Mouse (Mus musculus) right cerebral cortex, adult 2 months (tissue): ENCODE measurements around the gene Wipf3.

Experiments used
- DNase-seq, 2 experiments: peaks; one replicate each; pipeline ENCODE4 v3.0.0; 2021 to 2022; ENCODE audit warnings: low spot score in 2 of 2

Gene Wipf3

GRCm38 (mm10) chr6:54475926-54476667 is 46.7 kb downstream of the Wipf3 start:
- DNase-seq = peak; percentile 70 to 74

- peak; percentile 36 to 40 for DNase-seq
These were observed 49.4 kb downstream of the Wipf3 start for GRCm38 (mm10) chr6:54478646-54479324.

DNA sequence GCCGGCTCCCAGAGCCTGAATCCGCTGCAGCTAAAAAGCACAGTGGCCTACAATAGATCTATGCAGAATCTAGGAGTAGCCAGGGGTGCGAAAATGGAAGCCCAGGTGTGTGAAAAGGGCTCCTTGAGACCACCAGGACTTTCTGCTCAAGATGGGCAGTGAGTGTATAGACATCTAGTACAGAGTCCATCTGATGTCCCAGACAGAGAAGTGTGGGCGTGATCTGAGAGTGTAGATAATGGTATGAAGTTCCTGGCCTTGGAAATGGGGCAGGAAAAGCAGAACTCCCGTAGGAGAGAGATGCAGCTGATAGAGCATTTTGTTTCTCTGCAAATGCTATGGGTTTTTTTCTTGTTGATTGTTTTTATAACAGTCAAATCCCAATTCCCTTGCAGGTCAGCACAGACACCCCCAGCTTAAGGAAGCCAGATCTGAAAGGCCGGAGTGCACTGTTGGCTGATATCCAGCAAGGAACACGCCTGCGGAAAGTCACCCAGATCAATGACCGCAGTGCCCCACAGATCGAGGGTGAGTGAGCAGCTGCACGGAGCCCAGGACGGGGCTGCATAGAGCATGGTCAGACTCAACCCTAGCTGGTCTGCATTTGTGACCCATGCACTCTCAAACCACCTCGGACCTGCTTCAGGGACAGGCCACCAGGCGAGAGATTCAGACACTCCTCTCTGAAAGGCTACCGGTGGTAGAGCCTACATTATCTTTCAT is 52.1 kb downstream of the Wipf3 start:
- no peak for DNase-seq

DNA sequence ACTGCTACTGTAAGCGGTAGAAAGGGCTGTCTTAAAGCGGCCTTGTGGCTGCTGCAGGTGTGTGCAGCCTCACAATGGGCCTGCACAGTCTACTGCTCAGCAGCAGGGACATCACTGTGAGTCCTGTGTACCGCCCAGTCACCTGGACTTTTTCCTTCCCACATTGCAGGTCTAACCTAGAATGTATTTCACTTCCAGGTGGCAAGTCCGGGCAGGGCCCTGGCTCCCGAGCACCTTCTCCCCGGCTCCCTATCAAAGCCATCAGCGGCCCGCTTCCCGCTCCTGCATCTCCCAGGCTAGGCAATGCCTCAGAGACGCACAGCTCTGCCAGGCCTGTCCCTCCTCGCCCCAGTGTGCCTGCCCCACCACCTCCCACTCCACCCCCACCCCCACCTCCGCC is 55.6 kb downstream of the Wipf3 start:
- no peak for DNase-seq

DNA sequence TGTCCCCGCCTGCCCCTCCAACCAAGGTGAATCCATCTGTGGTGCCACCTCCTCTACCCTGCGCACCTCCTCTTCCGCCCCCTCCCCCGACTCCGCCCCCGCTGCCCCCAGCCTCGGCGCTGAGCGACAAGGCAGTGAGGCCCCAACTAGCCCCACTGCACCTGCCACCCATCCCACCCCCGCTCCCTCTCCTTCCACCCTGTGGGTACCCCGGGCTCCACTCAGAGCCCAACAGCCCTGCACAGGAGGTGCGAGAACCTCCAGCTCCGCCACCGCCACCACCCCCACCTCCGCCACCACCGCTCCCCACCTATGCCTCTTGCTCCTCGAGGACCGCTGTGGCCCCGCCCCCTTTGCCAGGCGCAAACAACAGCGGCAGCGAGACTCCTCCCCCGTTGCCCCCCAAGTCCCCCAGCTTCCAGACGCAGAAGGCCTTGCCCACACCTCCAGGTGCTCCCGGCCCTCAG is 56.1 kb downstream of the Wipf3 start:
- DNase-seq = no peak

DNA sequence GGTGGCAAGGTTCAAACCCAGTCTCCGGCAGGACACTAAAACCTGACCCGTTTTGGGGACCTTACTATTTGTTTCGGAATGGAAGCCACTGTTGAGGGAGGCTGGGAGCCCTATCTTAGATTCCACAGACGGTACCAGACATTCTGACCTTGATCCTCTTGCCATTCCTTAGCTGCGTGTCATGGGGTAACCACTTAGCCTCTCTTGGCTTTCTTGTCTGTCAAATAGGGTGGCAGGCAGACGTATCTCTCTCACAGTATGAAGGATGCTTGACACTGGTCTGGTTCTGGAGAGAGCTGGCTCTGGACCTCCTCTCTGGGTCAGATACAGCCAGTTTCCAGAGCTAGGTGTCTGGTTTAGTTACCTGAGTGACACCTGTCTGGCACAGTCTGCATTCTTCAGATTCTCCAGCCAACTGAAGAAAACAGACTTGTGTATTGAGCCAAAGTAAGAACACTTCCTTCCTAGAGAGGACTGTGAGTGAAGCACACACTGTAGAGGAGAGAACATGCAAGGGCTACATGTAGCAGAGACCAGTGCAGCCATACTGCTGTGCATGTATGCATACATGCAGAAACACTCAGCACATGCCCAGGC is 56.7 kb downstream of the Wipf3 start:
- no peak for DNase-seq

- DNase-seq = no peak
These were observed 61.7 kb downstream of the Wipf3 start for GRCm38 (mm10) chr6:54491074-54491473.

DNA sequence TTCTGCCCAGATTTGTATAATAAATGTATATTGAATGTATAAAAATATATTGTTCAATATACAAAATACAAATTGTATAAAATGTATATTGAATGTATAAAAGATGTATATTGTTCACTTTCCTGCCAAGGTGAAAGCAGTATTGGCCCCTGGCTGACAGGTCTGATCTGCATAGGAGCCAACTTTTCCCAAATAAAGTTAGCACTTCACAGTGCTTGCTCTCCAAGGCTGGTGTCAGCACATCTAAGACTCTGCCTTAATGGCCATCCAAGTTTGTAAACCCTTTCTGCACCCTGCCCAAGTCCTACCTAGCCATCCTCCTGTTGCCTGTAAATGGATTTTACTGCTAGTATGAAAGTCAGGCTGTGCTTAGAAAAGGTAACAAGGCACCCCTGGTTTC is 64.7 kb downstream of the Wipf3 start:
- DNase-seq = no peak

GRCm38 (mm10) chr6:54494612-54495398 is 65.4 kb downstream of the Wipf3 start:
- no peak for DNase-seq

DNA sequence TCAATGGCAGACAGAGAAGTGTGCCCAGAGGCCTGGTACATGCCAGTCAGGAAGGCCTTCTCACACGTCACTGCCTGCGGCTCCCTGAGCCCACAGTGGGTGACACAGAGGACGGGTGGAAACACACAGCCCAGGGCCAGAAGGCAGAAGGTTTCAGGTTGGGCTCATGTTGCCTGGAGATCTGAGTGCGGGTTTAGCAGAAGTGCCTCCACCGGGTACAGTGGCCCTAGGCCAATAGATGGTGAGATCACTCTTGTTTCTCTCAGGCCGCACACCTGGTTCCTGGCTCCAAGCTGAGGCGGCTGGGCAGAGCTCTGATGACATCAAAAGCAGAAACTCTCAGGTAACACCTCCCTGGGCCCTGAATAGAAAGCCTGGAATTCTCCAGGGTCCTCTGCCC is 66.8 kb downstream of the Wipf3 start:
- no peak for DNase-seq

- DNase-seq = no peak
These were observed 73.3 kb downstream of the Wipf3 start for GRCm38 (mm10) chr6:54502661-54503115.

DNA sequence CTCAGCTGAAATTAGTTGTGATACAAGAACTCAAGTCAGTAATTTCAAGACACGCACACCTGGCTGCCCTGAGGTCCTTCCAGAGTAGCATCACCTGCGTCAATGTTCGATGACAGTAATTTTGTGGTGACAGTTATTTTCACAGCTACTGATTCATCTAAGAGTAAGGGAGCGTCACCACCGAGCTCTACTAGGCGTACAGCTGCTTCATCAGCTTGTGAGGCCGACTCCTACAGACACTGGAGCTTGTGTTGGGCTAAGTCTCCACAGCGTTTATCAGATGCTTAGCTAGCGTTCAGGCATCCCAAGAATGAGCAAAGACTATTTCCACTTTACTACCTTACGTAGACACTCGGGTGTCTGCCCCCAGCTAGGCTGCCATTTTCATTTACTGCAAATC is 76.9 kb downstream of the Wipf3 start:
- peak; percentile 32 to 36 for DNase-seq

DNA sequence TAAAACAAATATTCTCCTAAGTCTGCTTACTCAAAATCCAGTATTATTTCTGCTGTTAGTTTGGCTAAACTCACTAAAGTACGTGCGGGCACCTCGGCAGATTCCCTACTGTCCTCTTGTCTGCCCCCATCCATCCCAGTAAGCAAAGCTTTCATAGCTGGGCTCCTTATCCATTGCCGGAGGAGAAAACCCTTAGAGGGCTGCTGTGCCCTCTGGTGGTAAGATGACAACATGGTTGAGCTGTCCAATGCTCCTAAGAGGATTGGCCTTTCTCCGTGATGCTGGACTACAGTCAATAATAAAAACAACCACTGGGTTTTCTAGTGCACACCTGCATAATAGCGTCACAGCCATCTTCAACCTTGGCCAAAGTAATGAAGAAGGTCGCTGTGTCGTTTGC is 77.6 kb downstream of the Wipf3 start:
- DNase-seq = peak; percentile 60 to 62

GRCm38 (mm10) chr6:54507808-54508207 is 78.4 kb downstream of the Wipf3 start:
- DNase-seq = no peak

DNA sequence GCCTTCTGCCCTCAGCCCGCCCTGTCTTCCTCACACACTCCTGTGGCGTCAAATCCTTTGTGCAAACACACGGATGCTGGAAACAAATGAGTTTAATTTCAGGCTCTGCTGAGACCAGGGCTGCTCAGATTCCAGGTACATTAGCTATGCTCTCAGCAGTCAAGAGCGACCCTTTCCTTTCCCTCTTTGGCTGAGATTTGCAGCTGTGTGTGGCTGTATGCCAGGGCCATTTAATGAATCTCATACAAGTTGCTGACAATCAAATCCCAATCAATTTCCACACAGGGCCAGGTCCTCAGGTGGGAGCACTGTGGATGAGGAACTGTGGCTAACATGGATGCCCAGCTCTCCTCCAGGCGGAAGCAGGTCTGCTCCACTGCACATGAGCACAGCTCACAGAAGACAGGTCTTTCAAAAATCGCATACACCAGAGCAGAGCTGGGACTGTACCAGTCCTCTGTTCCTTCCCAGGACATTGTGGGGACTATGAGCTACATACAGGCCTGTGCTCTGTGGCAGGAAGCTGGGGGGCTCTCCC is 78.9 kb downstream of the Wipf3 start:
- DNase-seq = no peak

- DNase-seq = no peak
These were observed 79.9 kb downstream of the Wipf3 start for GRCm38 (mm10) chr6:54509264-54509663.

GRCm38 (mm10) chr6:54512256-54512655 is 82.9 kb downstream of the Wipf3 start:
- DNase-seq = no peak

DNA sequence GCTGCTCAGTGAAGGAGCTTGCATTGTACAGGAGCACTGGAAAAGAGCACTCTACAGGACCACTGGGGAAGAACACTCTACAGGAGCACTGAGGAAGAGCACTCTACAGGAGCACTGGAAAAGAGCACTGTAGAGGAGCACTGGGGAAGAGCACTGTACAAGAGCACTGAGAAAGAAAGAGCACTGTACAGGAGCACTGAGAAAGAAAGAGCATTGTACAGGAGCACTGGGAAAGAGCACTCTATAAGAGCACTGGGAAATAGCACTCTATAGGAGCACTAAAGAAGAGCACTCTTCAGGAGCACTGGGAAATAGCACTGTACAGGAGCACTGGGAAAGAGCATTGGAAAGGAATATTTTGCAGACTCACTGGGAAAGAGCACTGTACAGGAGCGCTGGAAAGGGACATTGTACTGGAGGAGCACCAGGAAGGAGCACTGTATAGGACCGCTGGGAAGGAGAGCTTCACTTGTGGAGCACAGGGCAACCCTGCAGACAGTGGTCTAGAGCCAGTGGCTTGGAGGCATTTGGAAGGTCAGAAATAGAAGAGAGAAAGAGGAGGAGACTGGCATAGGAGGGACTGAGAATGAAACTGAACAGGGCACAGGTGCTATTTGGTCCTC is 87.2 kb downstream of the Wipf3 start:
- no peak for DNase-seq

- DNase-seq = no peak
These were observed 89.4 kb downstream of the Wipf3 start for GRCm38 (mm10) chr6:54518758-54519157.

DNA sequence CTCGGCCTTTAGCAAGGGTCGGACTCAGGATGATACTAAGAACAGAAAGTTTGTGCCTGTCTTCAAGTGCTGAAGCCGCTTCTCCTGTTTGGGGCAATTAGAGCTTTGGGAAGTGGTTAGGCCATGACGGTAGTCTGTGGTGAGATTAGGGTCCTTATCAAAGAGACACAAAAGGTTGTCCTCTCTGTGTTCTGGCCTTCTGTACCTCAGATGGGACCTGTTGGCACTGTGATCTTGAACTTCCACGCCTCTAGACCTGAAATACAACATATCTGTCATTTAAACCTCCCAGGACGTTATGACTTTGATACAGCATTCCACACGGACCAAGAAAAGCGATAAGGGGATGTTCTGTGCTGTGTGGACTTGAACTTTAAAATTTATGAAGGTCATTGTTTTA is 99.3 kb downstream of the Wipf3 start:
- DNase-seq = no peak

- no peak for DNase-seq
These were observed 100.8 kb downstream of the Wipf3 start for GRCm38 (mm10) chr6:54530182-54530581.
